In the genomic region with DNA sequence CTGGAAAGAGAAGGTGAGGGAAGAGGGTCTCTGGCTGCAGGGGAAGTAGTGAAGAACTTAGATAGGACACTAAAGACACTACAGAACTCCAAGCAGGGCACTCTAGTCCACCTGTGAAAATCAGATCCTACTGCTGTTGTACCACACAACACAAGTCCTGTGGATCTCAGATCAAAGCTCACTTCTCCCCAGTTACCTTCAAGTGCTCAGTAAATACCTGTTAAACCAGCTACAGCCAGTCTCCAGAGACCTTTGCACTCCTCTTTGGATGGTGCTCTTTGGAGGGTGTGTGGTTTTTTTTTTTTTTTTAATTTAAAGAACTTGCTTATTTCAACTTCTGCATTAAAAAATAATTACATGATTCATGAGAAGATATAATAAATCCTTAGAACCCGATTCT, we compare ENCODE assay signal across 24 mouse cellular contexts. TPM values are rescaled to one million over a fixed set of nuclear protein-coding genes. Genes with fewer than 3 reads are reported as not detected.
DNase-seq lines count a peak whose midpoint lies in the region; ATAC-seq and TF ChIP-seq lines count a peak whose summit lies in the region.
"Had no signal": no experiment of that assay in that cellular context is flagged by ENCODE, and none has a peak within 500 bp of the region (broad histone marks: within the 10 kb centered on the region; RNA-seq: fewer than 3 reads in every experiment).

No protein-coding gene starts in this region.

- no peak for DNase-seq in kidney, postnatal 0 days (ENCODE audit: low spot score)
- DNase-seq in kidney, adult 11 months = no peak
- DNase-seq in liver, adult 2 months (ENCODE audit: extremely low read depth, low read depth, low spot score) = peak; percentile 29
- DNase-seq in liver, postnatal 0 days = no peak
- DNase-seq: adrenal gland, adult 8-10 months; adrenal gland, postnatal 25 days; cerebellum, adult 11-12 months; cerebellum, adult 8-10 months; cerebellum, postnatal 10 days; cerebellum, postnatal 36 days; gastrocnemius, postnatal 10 days; gastrocnemius, postnatal 36 days; heart, adult 2 months; heart, postnatal 14 days; heart, postnatal 4 days had no signal

- 0 out of 2 replicates have a peak, but pooled peaks cover 2% of the 10 kb centered on the region for H3K4me1 ChIP-seq in intestine, embryonic 15.5 days (replicated peaks)
- 0 out of 2 replicates have a peak, but pooled peaks cover 5% of the 10 kb centered on the region for H3K4me1 ChIP-seq in intestine, postnatal 0 days (replicated peaks; ENCODE audit: control insufficient read depth, insufficient read depth, low read length)
- no peaks in the 10 kb centered on the region for H3K4me1 ChIP-seq in kidney, postnatal 0 days (replicated peaks; ENCODE audit: insufficient read depth, low read length)
- peaks cover 4% of the 10 kb centered on the region; the same call in 1 of the 2 replicates for H3K4me1 ChIP-seq in liver, adult 2 months (ENCODE audit: control insufficient read depth, insufficient read depth, low read length)
- no peaks in the 10 kb centered on the region for H3K4me1 ChIP-seq in liver, postnatal 0 days (ENCODE audit: insufficient read depth)
- H3K4me1 ChIP-seq: forebrain, embryonic 10.5 days; heart, embryonic 10.5 days; heart, embryonic 13.5 days had no signal

- H3K79me2 ChIP-seq in liver, adult 2 months (ENCODE audit: control insufficient read depth, insufficient read depth, low read length) = no peaks in the 10 kb centered on the region

- no peaks in the 10 kb centered on the region for H3K27me3 ChIP-seq in intestine, embryonic 15.5 days (replicated peaks)
- no peaks in the 10 kb centered on the region for H3K27me3 ChIP-seq in intestine, postnatal 0 days (replicated peaks; ENCODE audit: control insufficient read depth, insufficient read depth, low read length)
- no peaks in the 10 kb centered on the region for H3K27me3 ChIP-seq in kidney, postnatal 0 days (ENCODE audit: insufficient read depth, low read length)
- no peaks in the 10 kb centered on the region for H3K27me3 ChIP-seq in liver, adult 2 months (ENCODE audit: control insufficient read depth, insufficient read depth, low read length)
- no peaks in the 10 kb centered on the region for H3K27me3 ChIP-seq in liver, postnatal 0 days (ENCODE audit: insufficient read depth, low read length)

- no peak for TF ChIP-seq CTCF in intestine, postnatal 0 days (IDR thresholded peaks at IDR 0.05; ENCODE audit: low read depth)
- TF ChIP-seq CTCF in kidney, postnatal 0 days (IDR thresholded peaks at IDR 0.05; ENCODE audit: low read depth) = no peak
- no peak for TF ChIP-seq CTCF in liver, adult 2 months (IDR thresholded peaks at IDR 0.05; ENCODE audit: low read depth, low read length)
- no peak for TF ChIP-seq CTCF in liver, postnatal 0 days (IDR thresholded peaks at IDR 0.05; ENCODE audit: low read depth)

- no peak overlapping the region for H3K4me3 ChIP-seq in intestine, embryonic 15.5 days (replicated peaks)
- no peak overlapping the region for H3K4me3 ChIP-seq in intestine, postnatal 0 days (ENCODE audit: low read depth, low read length)
- H3K4me3 ChIP-seq in kidney, postnatal 0 days (replicated peaks; ENCODE audit: low read depth, low read length) = no peak overlapping the region
- H3K4me3 ChIP-seq in liver, adult 2 months (ENCODE audit: insufficient read depth, low read depth, low read length) = no peak overlapping the region
- no peak overlapping the region for H3K4me3 ChIP-seq in liver, postnatal 0 days (ENCODE audit: low read depth, low read length)
- H3K4me3 ChIP-seq: forebrain, embryonic 10.5 days; forebrain, embryonic 13.5 days; heart, adult 2 months; heart, embryonic 10.5 days; heart, embryonic 13.5 days had no signal

- H3K27ac ChIP-seq in intestine, embryonic 15.5 days = no peak overlapping the region
- H3K27ac ChIP-seq in intestine, postnatal 0 days (ENCODE audit: low read depth, low read length) = no peak overlapping the region
- H3K27ac ChIP-seq in kidney, postnatal 0 days = no peak overlapping the region
- no peak overlapping the region for H3K27ac ChIP-seq in liver, adult 2 months (replicated peaks; ENCODE audit: insufficient read depth, low read depth, low read length)
- H3K27ac ChIP-seq in liver, postnatal 0 days (ENCODE audit: low read depth) = no peak overlapping the region
- H3K27ac ChIP-seq: forebrain, embryonic 10.5 days; forebrain, embryonic 13.5 days; heart, adult 2 months; heart, embryonic 10.5 days; heart, embryonic 13.5 days; hindbrain, embryonic 14.5 days had no signal

- H3K9ac ChIP-seq in intestine, embryonic 15.5 days = no peak overlapping the region
- H3K9ac ChIP-seq in intestine, postnatal 0 days (ENCODE audit: low read depth, low read length) = no peak overlapping the region
- no peak overlapping the region for H3K9ac ChIP-seq in kidney, postnatal 0 days (ENCODE audit: low read depth, low read length)
- no peak overlapping the region for H3K9ac ChIP-seq in liver, adult 2 months (ENCODE audit: low read depth, low read length)
- no peak overlapping the region for H3K9ac ChIP-seq in liver, postnatal 0 days (replicated peaks)
- H3K9ac ChIP-seq: forebrain, embryonic 13.5 days; heart, embryonic 13.5 days; hindbrain, embryonic 14.5 days had no signal

- no peak for TF ChIP-seq EP300 in liver, postnatal 0 days (IDR thresholded peaks at IDR 0.05; ENCODE audit: low read depth)

- H3K36me3 ChIP-seq in intestine, embryonic 15.5 days = no peaks in the 10 kb centered on the region
- no peaks in the 10 kb centered on the region for H3K36me3 ChIP-seq in intestine, postnatal 0 days (ENCODE audit: control insufficient read depth, insufficient read depth)
- no peaks in the 10 kb centered on the region for H3K36me3 ChIP-seq in kidney, postnatal 0 days (ENCODE audit: insufficient read depth, low read length)
- H3K36me3 ChIP-seq in liver, adult 2 months (ENCODE audit: control insufficient read depth, insufficient read depth, low read length) = no peaks in the 10 kb centered on the region
- H3K36me3 ChIP-seq in liver, postnatal 0 days (replicated peaks; ENCODE audit: insufficient read depth, low read length) = no peaks in the 10 kb centered on the region
- H3K36me3 ChIP-seq: forebrain, embryonic 10.5 days; heart, embryonic 10.5 days; heart, embryonic 13.5 days had no signal

- H3K9me3 ChIP-seq in intestine, embryonic 15.5 days = no peaks in the 10 kb centered on the region
- no peaks in the 10 kb centered on the region for H3K9me3 ChIP-seq in intestine, postnatal 0 days (ENCODE audit: control insufficient read depth)
- H3K9me3 ChIP-seq in kidney, postnatal 0 days (replicated peaks; ENCODE audit: low read length) = no peaks in the 10 kb centered on the region
- H3K9me3 ChIP-seq in liver, postnatal 0 days (ENCODE audit: low read length) = no peaks in the 10 kb centered on the region
- H3K9me3 ChIP-seq: forebrain, embryonic 10.5 days; forebrain, embryonic 13.5 days; heart, embryonic 10.5 days; heart, embryonic 13.5 days had no signal

- WGBS in intestine, embryonic 15.5 days = 81% methylated on average over 1 of the region's 1 CpGs
- WGBS in intestine, postnatal 0 days = 65% methylated on average over 1 of the region's 1 CpGs
- 65% methylated on average over 1 of the region's 1 CpGs for WGBS in kidney, postnatal 0 days
- 83% methylated on average over 1 of the region's 1 CpGs for WGBS in liver, adult 2 months
- 72% methylated on average over 1 of the region's 1 CpGs for WGBS in liver, postnatal 0 days (ENCODE audit: insufficient replicate concordance)

- no peak overlapping the region; the same call in 1 of the 2 replicates for H3K4me2 ChIP-seq in intestine, embryonic 15.5 days (replicated peaks)
- no peak overlapping the region for H3K4me2 ChIP-seq in intestine, postnatal 0 days (replicated peaks; ENCODE audit: low read depth)
- no peak overlapping the region for H3K4me2 ChIP-seq in kidney, postnatal 0 days (ENCODE audit: low read length)
- no peak overlapping the region for H3K4me2 ChIP-seq in liver, postnatal 0 days (ENCODE audit: low read depth, low read length)
- H3K4me2 ChIP-seq: forebrain, embryonic 13.5 days; heart, embryonic 13.5 days; hindbrain, embryonic 14.5 days had no signal

- TF ChIP-seq POLR2A in liver, adult 2 months (IDR thresholded peaks at IDR 0.05; ENCODE audit: extremely low read depth, insufficient read depth, low read length) = no peak

- ATAC-seq in intestine, embryonic 15.5 days = peak; percentile 75
- ATAC-seq in intestine, postnatal 0 days = no peak
- ATAC-seq in kidney, postnatal 0 days (replicated peaks; ENCODE audit: low FRiP score, low read depth) = 0 out of 2 replicates have a peak, but pooled peaks have one; percentile 23
- ATAC-seq in liver, postnatal 0 days = no peak
- ATAC-seq: activated CD4-positive, CD25-positive, alpha-beta regulatory T cell, adult 4 months; forebrain, embryonic 13.5 days; forebrain, embryonic 16.5 days had no signal

RNA-seq across cellular contexts. Expression of a gene that starts 5.2 kb away (rescaled TPM):
- 69.3 and 72.5 TPM in 2 replicates for polyA plus RNA-seq in intestine, embryonic 15.5 days (2015; fragmentation: Nextera tagmentation; extraction: Ambion mirVana)
- polyA plus RNA-seq in intestine, postnatal 0 days (2015; fragmentation: Nextera tagmentation; extraction: Ambion mirVana) = 56.0 and 70.4 TPM in 2 replicates
- 87.8 and 97.9 TPM in 2 replicates for polyA plus RNA-seq in kidney, postnatal 0 days (2015; fragmentation: Nextera tagmentation; extraction: Ambion mirVana)
- total RNA-seq in liver, adult 2 months (2014; rRNA removed) = 122 and 132 TPM in 2 replicates
- polyA plus RNA-seq in liver, adult 2 months (2012; rRNA removed) = 27.5 and 31.0 TPM in 2 replicates
- polyA plus RNA-seq in liver, postnatal 0 days (2015; fragmentation: Nextera tagmentation; extraction: Ambion mirVana) = 8.0 and 9.0 TPM in 2 replicates

Comparison
In these comparisons a context has a peak if more than half of its experiments do, and no peak if none do; other contexts are left out.
1. ATAC-seq: peak in intestine, embryonic 15.5 days (single experiment) and kidney, postnatal 0 days (single experiment); none in intestine, postnatal 0 days (single experiment) and liver, postnatal 0 days (single experiment).